Mouse (Mus musculus) heart, embryonic 16.5 days (tissue): ENCODE results near the gene Neurl3. TPM values are rescaled to one million over a fixed set of nuclear protein-coding genes. Genes with fewer than 3 reads are reported as not detected.

Source experiments
- ATAC-seq: fragments of 200-750 bp; cut with Nextera tagmentation; replicated peaks from 2 replicates; pipeline ENCODE4 v1.8.0; 2017; ENCODE audit warnings: moderate number of reproducible peaks; ENCODE audit not compliant: insufficient read depth, low FRiP score; ENCODE audit errors: extremely low read depth
- H3K27ac ChIP-seq: fragments of 300-500 bp; sonication (generic); 2 replicates; pipeline ENCODE4 v1.5.1; 2014; ENCODE audit warnings: mild to moderate bottlenecking, low read length, control low read depth, moderate library complexity
- H3K27me3 ChIP-seq: fragments of 300-500 bp; sonication (generic); 2 replicates; pipeline ENCODE4 v1.6.1; 2014; ENCODE audit warnings: low read length, mixed read lengths; ENCODE audit not compliant: control insufficient read depth, insufficient read depth
- H3K36me3 ChIP-seq: fragments of 300-500 bp; sonication (generic); 2 replicates; pipeline ENCODE4 v1.6.1; 2014; ENCODE audit not compliant: control insufficient read depth, insufficient read depth
- H3K4me1 ChIP-seq: fragments of 300-500 bp; sonication (generic); 2 replicates; pipeline ENCODE4 v1.6.1; 2014; ENCODE audit warnings: low read length, mixed read lengths; ENCODE audit not compliant: control insufficient read depth, insufficient read depth
- H3K4me2 ChIP-seq: fragments of 300-500 bp; sonication (generic); 2 replicates; pipeline ENCODE4 v1.6.1; 2014; ENCODE audit warnings: low read depth, mild to moderate bottlenecking, control low read depth, low read length
- H3K4me3 ChIP-seq: fragments of 300-500 bp; sonication (generic); 2 replicates; pipeline ENCODE4 v1.5.1; 2014; ENCODE audit warnings: mild to moderate bottlenecking, control low read depth, low read length
- H3K9ac ChIP-seq: fragments of 300-500 bp; sonication (generic); 2 replicates; pipeline ENCODE4 v1.6.1; 2014; ENCODE audit warnings: low read length, control low read depth
- H3K9me3 ChIP-seq: fragments of 300-500 bp; sonication (generic); replicated peaks from 2 replicates; pipeline ENCODE4 v1.6.1; 2016; ENCODE audit warnings: low read length; ENCODE audit not compliant: control insufficient read depth
- WGBS: fragments of 180-500 bp; shearing (Covaris S2); extraction: QIAGEN DNeasy Blood & Tissue Kit; methylation state at CpG from one replicate; pipeline ENCODE4 v1.1.7; 2014; 5-methylcytosine and 5-hydroxymethylcytosine counted together
- polyA plus RNA-seq: library from polyadenylated mRNA; unstranded; fragments of >200 nt; fragmentation: Nextera tagmentation; extraction: Ambion mirVana; gene quantifications from 2 replicates; pipeline ENCODE4 v1.2.1, GENCODE M21; 2015

Gene Neurl3
- polyA plus RNA-seq, 1 experiment from 2014 or later = 5.3 TPM

- H3K9me3 ChIP-seq = no peaks in the 10 kb centered on the region
- peaks cover 8% of the 10 kb centered on the region for H3K4me1 ChIP-seq
- peak overlapping the region; percentile 84 for H3K4me2 ChIP-seq
- 2% methylated on average over 21 of the region's 21 CpGs for WGBS
- peak overlapping the region; percentile 74 for H3K27ac ChIP-seq
- ATAC-seq = peak; percentile 25; the same call in 1 of the 2 replicates
- peak overlapping the region; percentile 89 for H3K4me3 ChIP-seq
- H3K9ac ChIP-seq = peak overlapping the region; percentile 84
- H3K36me3 ChIP-seq = no peaks in the 10 kb centered on the region
- no peaks in the 10 kb centered on the region; the same call in 1 of the 2 replicates for H3K27me3 ChIP-seq
Measured at GRCm38 (mm10) chr1:36243447-36244057, 30.9 kb downstream of the Neurl3 start.

DNA sequence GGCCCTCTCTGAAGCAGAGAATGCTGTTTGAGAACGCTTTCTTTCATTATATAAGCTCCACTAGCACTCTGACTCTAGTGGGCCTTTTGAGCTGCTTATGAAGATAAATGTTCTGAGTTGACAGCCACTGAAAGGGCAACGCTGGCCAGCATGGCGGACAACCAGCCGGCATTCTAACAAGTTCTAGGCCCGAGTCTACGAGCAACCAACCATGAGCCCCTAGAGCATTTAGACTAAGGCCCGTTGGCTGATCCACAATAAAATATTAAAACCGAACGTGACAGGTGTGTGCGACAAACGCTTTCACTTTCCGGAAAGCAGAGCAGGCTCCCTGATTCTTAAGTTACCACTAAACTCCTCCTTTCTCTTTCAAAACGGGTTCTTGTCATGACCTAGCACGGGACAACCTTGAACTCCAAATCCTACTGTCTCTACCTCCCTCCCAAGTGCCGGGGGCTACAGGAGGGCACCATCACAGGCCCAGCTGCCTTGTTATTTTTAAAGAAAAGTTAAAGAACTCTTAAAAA lies 32.5 kb downstream of the Neurl3 start:
- no peak overlapping the region for H3K4me3 ChIP-seq
- H3K9me3 ChIP-seq = no peaks in the 10 kb centered on the region
- no peak for ATAC-seq
- H3K36me3 ChIP-seq = no peaks in the 10 kb centered on the region
- 90% methylated on average over 15 of the region's 15 CpGs for WGBS
- no peaks in the 10 kb centered on the region for H3K27me3 ChIP-seq
- no peak overlapping the region for H3K27ac ChIP-seq
- no peak overlapping the region for H3K9ac ChIP-seq
- no peak overlapping the region for H3K4me2 ChIP-seq
- H3K4me1 ChIP-seq = peaks cover 8% of the 10 kb centered on the region

DNA sequence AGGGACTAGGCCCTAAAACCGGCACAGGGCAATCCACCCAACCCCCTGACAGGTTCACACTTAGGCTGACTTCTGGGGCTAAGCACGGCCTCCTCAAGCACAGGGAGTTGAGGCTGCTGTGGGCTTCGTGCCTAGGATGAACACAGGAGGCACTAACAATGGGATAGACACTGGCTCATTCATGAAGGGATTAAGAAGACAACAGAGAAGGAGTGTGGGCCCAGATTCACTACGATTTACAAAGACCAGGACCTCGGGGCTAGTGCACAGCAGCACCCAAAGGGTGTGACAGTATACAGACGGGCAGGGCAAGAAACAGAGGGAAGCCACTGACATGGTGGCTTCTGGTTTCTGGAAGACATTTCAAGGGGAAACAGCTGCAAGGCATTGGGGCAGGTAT lies 34.3 kb downstream of the Neurl3 start:
- Histone ChIP-seq H3K9ac (no peak overlapping the region), H3K27ac (no peak overlapping the region), H3K4me2 (no peak overlapping the region), H3K9me3 (no peaks in the 10 kb centered on the region), H3K36me3 (no peaks in the 10 kb centered on the region), H3K4me3 (no peak overlapping the region), H3K27me3 (no peaks in the 10 kb centered on the region), H3K4me1 (peaks cover 8% of the 10 kb centered on the region)
- 82% methylated on average over 6 of the region's 6 CpGs for WGBS
- ATAC-seq = no peak

GRCm38 (mm10) chr1:36239396-36239795 lies 35.1 kb downstream of the Neurl3 start:
- H3K27me3 ChIP-seq = no peaks in the 10 kb centered on the region
- WGBS = 92% methylated on average over 10 of the region's 10 CpGs
- no peak overlapping the region for H3K4me2 ChIP-seq
- H3K9ac ChIP-seq = no peak overlapping the region
- no peak overlapping the region for H3K27ac ChIP-seq
- H3K9me3 ChIP-seq = no peaks in the 10 kb centered on the region
- H3K36me3 ChIP-seq = peaks cover 3% of the 10 kb centered on the region; the same call in 1 of the 2 replicates
- H3K4me3 ChIP-seq = no peak overlapping the region
- peaks cover 8% of the 10 kb centered on the region for H3K4me1 ChIP-seq
- no peak for ATAC-seq

GRCm38 (mm10) chr1:36235855-36236254 lies 38.6 kb downstream of the Neurl3 start:
- H3K27ac ChIP-seq = no peak overlapping the region
- H3K4me3 ChIP-seq = no peak overlapping the region
- no peak for ATAC-seq
- H3K4me2 ChIP-seq = no peak overlapping the region
- no peak overlapping the region for H3K9ac ChIP-seq
- H3K36me3 ChIP-seq = peaks cover 13% of the 10 kb centered on the region
- WGBS = 73% methylated on average over 2 of the region's 2 CpGs
- no peaks in the 10 kb centered on the region for H3K4me1 ChIP-seq
- no peaks in the 10 kb centered on the region for H3K9me3 ChIP-seq
- no peaks in the 10 kb centered on the region for H3K27me3 ChIP-seq

DNA sequence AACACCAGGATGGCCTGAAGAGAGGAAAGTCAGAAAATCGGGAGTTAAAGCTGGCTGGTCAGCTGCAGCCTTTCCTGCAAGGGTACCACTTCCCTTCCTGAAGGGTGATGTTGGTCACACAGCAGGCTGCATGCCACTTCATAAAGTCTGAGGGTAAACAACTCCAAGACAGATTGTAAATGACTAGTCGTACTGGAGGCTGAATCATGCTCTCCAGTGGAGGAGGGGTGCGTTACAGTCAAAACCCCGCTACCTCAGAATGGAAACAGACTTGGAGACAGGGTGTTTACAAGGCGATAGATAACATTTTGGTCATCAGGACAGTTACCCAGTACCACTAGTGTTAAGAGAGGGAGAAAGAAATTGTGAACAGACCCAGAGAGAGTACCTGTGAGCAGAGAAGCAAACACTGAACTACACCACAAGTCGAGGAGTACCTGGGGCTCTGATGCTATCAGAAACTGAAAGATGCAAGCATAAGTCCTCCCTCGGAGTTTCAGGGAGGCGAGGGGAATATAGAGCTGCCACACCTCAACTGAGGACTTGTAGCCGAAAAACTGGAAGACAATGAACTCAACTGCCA lies 39.3 kb downstream of the Neurl3 start:
- no peaks in the 10 kb centered on the region for H3K27me3 ChIP-seq
- WGBS = 70% methylated on average over 9 of the region's 9 CpGs
- peaks cover 16% of the 10 kb centered on the region for H3K36me3 ChIP-seq
- ATAC-seq = no peak
- no peak overlapping the region for H3K9ac ChIP-seq
- no peaks in the 10 kb centered on the region for H3K4me1 ChIP-seq
- no peak overlapping the region for H3K27ac ChIP-seq
- H3K4me2 ChIP-seq = no peak overlapping the region
- no peak overlapping the region for H3K4me3 ChIP-seq
- H3K9me3 ChIP-seq = no peaks in the 10 kb centered on the region

DNA sequence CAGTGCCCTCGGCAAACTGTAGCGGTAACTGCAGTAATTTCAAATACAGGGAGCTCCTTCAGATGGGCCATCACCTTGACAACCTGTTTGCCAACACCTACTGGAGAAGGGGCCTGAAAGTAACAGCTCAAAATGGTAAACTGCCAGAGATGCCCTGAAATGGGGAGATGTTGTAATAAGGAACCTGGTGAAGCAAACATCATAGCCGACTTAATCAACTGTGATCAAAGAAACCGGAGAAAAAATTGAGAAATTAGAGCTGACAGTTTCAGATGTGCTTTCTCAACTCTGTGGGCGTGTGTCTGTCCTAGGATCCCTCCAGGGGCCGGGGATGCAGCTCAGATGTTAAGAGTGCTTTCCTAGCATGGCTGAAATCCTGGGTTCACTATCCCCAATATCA lies 41.3 kb downstream of the Neurl3 start:
- Histone ChIP-seq H3K4me2 (no peak overlapping the region), H3K9ac (no peak overlapping the region), H3K4me3 (no peak overlapping the region), H3K36me3 (peaks cover 22% of the 10 kb centered on the region), H3K27ac (no peak overlapping the region), H3K9me3 (no peaks in the 10 kb centered on the region), H3K27me3 (no peaks in the 10 kb centered on the region), H3K4me1 (no peaks in the 10 kb centered on the region)
- ATAC-seq = no peak
- WGBS = 93% methylated on average over 6 of the region's 6 CpGs

- ATAC-seq = no peak
- no peaks in the 10 kb centered on the region for H3K27me3 ChIP-seq
- H3K36me3 ChIP-seq = peaks cover 26% of the 10 kb centered on the region
- H3K4me1 ChIP-seq = no peaks in the 10 kb centered on the region
- no peak overlapping the region for H3K9ac ChIP-seq
- H3K4me3 ChIP-seq = no peak overlapping the region
- no peak overlapping the region for H3K4me2 ChIP-seq
- H3K9me3 ChIP-seq = no peaks in the 10 kb centered on the region
- 82% methylated on average over 7 of the region's 7 CpGs for WGBS
- H3K27ac ChIP-seq = no peak overlapping the region
Measured at GRCm38 (mm10) chr1:36230919-36231705, 43.4 kb downstream of the Neurl3 start.

GRCm38 (mm10) chr1:36228461-36228860 lies 46.0 kb downstream of the Neurl3 start:
- Histone ChIP-seq H3K4me1 (no peaks in the 10 kb centered on the region), H3K4me3 (no peak overlapping the region), H3K4me2 (no peak overlapping the region), H3K27me3 (no peaks in the 10 kb centered on the region), H3K36me3 (peaks cover 23% of the 10 kb centered on the region), H3K9ac (no peak overlapping the region), H3K27ac (no peak overlapping the region), H3K9me3 (no peaks in the 10 kb centered on the region)
- no peak for ATAC-seq
- WGBS = 78% methylated on average over 9 of the region's 9 CpGs
